Mouse (Mus musculus): ENCODE results near the gene Rpap3.

Rpap3 gene

GRCm38 (mm10) chr15:97705211-97706050, at the start of gene Rpap3:
TSS of gene Rpap3 (minus strand) at chr15:97705825.
- DNase-seq (ENCODE audit: low spot score): peak; percentile 87

DNA sequence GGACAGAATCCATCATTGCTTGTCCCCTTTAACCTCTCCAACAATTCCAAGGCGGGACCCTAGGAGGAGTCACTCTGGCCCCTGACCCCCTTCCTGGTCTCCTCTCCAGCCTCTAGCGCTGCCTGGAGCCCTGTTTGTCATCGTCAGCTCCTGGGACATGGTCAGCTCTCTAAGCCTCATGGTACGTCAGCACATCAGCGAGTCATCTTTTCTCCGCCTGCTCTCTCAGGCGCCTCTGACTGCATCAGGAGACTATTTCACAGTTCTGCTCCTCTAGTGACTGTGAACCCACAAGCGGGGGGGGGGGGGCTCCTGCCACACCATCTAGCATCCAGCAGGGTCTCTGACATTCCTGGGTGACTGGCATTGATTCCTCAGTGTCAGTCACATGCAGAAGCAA, 49.7 kb upstream of the Rpap3 start:
- peak; percentile 36 for DNase-seq (ENCODE audit: low spot score)

GRCm38 (mm10) chr15:97754476-97754875, 48.9 kb upstream of the Rpap3 start:
- DNase-seq (ENCODE audit: low spot score): no peak

DNA sequence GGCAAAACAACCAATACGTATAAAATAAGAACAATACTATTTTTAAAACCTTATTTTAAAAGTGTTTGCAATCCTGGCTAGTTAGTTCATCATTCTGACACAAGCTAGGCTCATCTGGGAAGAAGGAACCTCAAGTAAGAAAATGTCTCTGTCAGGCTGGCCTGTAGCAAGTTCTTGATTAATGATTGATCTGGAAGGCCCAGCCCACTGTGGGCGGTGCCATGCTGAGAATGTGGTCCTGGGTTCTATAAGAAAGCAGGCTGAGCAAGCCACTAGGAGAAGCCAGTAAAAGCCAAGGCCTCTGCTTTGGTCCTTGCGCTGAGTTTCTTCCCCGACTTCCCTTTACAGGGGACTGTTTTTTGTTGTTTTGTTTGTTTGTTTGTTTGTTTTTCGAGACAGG, 46.9 kb upstream of the Rpap3 start:
- no peak for DNase-seq (ENCODE audit: low spot score)

DNA sequence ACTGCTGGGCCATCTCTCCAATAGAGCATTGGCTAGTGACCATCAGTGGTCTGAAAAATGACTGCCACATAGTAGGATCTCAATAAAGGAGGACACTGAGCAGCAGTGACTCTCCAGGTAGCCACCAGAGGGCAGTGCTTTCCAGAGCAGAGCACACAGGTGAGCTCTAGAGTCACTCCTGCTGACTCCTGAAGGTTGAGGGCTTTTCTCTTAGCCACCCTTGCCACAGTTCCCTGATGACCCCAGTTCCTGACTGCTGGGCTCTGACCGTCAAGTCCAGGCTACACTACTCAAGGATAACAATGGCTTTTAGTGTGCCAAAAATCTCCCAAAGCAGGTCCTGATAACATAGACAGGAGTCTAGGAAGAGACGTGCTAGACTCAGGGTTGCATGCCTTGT, 46.1 kb upstream of the Rpap3 start:
- DNase-seq (ENCODE audit: low spot score): no peak

DNA sequence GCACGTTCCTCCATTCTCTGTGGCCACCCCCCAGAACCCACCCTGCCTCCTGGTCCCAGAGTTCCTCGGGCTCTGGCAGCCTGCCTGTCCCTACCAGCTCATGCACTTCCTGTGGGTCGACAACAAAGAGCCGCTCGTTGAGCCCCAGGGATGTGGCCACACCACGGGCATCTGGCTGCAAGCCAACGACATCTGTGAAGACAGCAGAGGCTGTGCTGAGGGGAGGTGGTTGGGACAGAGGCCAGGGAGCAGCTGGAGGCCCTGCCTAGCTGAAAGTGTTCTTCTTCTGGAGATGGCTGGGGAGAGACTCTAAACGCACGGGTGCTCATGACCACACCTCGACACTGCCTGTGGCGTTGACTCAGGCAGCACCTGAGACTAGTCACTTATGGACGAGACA, 45.1 kb upstream of the Rpap3 start:
- peak; percentile 95 for DNase-seq (ENCODE audit: low spot score)

DNA sequence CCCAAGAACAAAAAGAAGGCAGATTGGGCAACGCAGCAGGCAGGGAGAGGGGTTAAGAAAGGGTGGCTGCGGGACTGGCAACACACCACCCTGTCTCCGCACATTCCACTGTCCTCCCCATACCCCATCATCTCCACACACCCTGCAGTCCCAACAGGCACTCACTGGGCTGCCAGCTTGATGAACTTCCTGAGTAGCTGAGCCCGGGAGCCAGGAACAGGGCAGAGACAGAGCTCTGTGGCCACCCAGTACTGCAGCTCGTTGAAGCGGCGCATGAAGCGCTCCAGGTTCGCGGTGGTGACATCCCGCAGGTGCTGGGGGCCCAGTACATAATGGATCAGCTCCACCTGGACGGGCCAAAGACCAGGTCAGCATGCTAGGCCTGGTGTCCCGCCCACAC, 44.2 kb upstream of the Rpap3 start:
- no peak for DNase-seq (ENCODE audit: low spot score)

DNA sequence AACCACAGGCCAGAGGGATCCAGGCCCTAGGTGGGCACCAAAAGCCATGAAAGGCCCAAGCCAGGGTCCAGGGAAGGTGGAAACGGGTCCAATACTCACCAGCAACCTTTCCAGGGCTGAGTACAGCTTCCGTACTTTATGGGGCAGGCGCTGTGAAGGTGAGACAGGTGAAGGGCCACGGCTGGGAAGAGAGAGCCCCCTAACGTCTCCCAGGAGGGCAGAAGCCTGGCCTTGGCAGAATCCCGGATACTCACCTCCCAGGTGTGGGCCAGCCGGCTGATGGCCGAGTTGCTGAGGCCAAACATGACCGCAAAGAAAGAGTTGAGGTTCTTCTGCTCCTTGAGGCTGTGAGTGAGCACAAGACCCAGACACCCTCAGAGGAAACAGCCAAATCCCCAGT, 43.8 kb upstream of the Rpap3 start:
- no peak for DNase-seq (ENCODE audit: low spot score)

DNA sequence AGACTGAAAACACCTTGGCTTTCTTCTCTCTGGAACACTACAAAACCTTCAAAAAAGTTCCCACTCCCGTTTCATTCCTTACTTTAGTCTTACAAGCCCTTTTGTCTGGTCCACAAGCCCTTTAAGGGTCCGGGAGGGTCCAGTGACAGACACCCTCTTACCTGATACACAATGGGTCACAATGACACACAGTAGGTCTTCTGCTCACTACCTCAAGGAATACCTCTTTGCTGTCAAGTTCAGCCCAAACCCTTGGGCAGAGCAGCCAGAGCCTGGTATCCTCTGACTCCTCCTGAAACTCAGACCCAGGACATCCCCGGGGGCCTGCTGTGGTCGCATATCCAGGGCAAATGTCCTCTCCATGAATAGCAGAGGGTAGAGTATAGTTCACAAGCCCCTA, 43.3 kb upstream of the Rpap3 start:
- no peak for DNase-seq (ENCODE audit: low spot score)

GRCm38 (mm10) chr15:97748309-97748708, 42.7 kb upstream of the Rpap3 start:
- DNase-seq (ENCODE audit: low spot score): no peak

DNA sequence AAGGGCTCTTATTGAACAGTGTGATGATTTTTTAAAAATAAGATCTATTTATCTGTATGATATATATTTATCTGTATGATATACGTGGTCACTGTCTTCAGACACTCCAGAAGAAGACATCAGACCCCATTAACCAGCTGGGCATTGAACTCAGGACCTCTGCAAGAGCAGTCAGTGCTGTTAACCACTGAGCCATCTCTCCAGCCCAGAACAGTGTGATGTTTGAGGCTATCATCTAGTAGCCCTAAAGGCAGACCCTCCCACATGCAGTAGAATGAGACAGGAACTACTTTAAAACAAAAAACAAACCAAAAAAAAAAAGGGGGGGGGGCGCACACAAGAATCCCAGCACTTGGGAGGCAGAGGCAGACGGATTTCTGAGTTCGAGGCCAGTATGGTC, 41.9 kb upstream of the Rpap3 start:
- DNase-seq (ENCODE audit: low spot score): no peak

GRCm38 (mm10) chr15:97746748-97747147, 41.1 kb upstream of the Rpap3 start:
- no peak for DNase-seq (ENCODE audit: low spot score)

DNA sequence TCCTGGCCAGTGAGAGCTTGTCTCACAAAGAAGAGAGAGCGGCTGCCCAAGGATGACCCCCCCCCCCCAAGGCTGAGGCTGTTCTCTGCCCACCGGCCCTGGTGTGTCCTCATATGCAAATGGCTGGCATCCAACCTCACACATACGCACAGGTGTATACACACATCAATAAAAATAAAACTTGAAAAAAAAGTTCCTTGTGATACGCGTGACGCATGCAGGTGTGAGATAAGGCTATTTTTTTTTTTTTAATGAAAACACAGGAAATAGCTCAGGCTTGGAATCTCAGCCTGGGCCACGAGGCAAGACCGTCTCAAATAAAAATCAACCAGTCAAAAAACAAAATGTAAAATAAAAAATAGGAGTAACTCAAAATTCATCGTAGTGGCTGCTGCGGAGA, 40.7 kb upstream of the Rpap3 start:
- DNase-seq (ENCODE audit: low spot score): no peak

DNA sequence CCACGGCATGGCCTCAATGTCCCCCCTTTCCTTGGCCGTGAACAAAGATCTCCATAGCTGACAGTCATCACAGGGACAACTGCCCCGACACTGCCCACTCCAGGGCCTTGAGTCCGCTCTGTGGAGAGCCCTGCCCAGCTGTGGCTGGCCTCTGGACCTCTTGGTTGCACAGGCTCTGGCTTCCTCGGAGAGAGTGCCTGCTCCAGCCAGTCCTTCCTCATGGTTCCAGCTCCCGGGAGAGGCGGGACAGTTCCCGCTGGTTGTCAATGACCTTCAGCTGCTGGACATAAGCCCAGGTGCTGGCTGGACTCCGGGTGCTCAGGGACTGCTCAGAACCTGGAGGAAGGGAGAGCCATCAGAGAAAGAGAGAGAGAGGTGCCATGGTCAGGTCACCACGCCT, 39.7 kb upstream of the Rpap3 start:
- peak; percentile 62 for DNase-seq (ENCODE audit: low spot score)

DNA sequence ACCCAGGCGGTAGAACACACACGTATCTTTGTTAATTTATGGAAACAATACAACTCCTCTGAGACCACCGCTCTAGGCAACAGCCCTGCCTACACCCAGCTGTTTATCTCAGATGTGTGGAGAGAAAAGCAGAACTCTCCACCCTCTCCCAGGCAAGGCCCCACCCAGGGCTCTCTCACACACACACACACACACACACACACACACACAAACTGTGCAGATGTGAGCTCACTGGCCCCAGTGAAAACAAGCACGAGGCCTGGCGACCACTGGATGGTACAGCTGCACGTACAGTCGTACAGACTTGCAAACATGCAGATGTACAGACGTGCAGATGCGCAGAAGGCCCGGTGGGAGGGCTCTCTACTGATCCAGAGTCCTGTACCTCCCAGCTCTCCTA, 39.3 kb upstream of the Rpap3 start:
- DNase-seq (ENCODE audit: low spot score): peak; percentile 82

- peak; percentile 34 for DNase-seq (ENCODE audit: low spot score)
These were observed 38.4 kb upstream of the Rpap3 start for GRCm38 (mm10) chr15:97743961-97744525.

DNA sequence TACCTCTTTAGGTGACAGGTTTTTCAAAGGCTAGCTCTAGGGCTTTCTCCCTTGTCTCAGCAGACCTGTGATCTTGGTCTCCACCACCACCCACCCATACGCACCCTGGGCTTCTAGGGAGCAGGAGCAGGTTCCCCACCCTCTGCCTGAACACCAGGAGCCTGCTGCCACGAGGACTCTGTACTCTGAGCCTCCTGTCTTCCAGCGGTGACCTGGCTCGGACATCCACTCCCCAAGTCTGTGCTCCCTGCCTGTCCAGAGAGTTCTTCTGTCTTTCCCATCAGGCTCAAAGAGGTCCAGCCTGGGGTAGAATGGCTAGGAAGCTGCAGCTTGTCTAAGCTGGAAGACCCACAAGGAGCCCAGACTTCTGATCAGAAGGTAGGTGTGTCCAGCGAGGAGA, 37.6 kb upstream of the Rpap3 start:
- DNase-seq (ENCODE audit: low spot score): no peak

DNA sequence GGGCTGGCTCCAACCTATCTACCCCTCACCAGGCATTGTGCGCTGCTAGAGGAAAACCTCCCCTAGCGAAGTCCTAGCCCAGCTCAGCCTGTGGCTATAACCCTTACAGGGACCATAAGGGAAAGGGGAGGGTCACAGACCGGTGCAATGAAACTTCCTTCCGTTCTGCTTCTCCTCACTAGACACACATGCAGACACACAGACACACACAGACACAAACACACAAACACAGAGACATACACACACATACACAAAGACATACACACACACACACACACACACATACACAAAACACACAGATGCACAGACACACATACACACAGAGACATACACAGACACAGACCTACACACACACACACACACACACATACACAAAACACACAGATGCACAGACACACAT, 37.0 kb upstream of the Rpap3 start:
- no peak for DNase-seq (ENCODE audit: low spot score)

- DNase-seq (ENCODE audit: low spot score): no peak
These were observed 36.4 kb upstream of the Rpap3 start for GRCm38 (mm10) chr15:97742074-97742473.

GRCm38 (mm10) chr15:97741662-97742061, 36.0 kb upstream of the Rpap3 start:
- DNase-seq (ENCODE audit: low spot score): no peak

GRCm38 (mm10) chr15:97740283-97740732, 34.7 kb upstream of the Rpap3 start:
- no peak for DNase-seq (ENCODE audit: low spot score)

- DNase-seq (ENCODE audit: low spot score): no peak
These were observed 33.3 kb upstream of the Rpap3 start for GRCm38 (mm10) chr15:97738923-97739322.

GRCm38 (mm10) chr15:97731988-97732387, 26.4 kb upstream of the Rpap3 start:
- no peak for DNase-seq (ENCODE audit: low spot score)

DNA sequence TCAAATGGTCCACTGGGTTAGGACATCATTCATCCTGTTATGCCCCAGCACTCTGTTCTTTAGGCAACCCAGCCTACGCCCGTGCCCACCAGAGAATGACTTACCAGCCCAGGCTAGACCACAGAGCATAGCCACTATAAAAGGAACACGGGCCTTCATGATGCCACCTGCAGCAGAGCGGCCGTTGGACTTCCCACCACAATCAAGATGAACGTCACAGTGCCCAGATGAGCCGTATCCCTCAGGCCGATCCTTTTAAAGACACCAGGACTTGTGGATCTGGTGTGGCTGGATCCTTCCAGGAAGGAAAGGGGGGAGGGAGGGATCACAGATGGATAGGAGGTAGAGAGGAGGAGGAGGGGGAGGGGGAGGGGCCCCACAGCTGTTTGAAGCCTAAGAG, 25.5 kb upstream of the Rpap3 start, which contains the start of gene Endou:
Gene Endou, minus strand, starts transcription at position 229 of the 400 bp plus-strand sequence.
- no peak for DNase-seq (ENCODE audit: low spot score)

All from MN1 (cell line).